Mouse (Mus musculus): ENCODE results near the gene Lrrc75b. TPM values are rescaled to one million over a fixed set of nuclear protein-coding genes. Genes with fewer than 3 reads are reported as not detected.
"Not testable (repeated sequence)": the region's sequence is repeated elsewhere in the genome, so short reads cannot be mapped to it uniquely, and the experiment has no call there.

The Lrrc75b gene
- polyA plus RNA-seq, 1 experiment: not detected

- Histone ChIP-seq H3K9ac (ENCODE audit: low read depth, poor library complexity, severe bottlenecking) (no peak overlapping the region), H3K36me3 (ENCODE audit: control insufficient read depth, insufficient read depth, low read length, poor library complexity, severe bottlenecking) (no peaks in the 10 kb centered on the region), H3K27ac (ENCODE audit: insufficient read depth, low read length) (no peak overlapping the region), H3K4me1 (ENCODE audit: control insufficient read depth, insufficient read depth, low read length) (peaks cover 7% of the 10 kb centered on the region), H3K4me3 (ENCODE audit: low read depth, low read length) (no peak overlapping the region), H3K9me3 (replicated peaks; ENCODE audit: control insufficient read depth, insufficient read depth, low read length, poor library complexity, severe bottlenecking) (no peaks in the 10 kb centered on the region), H3K27me3 (ENCODE audit: control insufficient read depth, insufficient read depth, low read length, poor library complexity, severe bottlenecking) (no peaks in the 10 kb centered on the region)
- TF ChIP-seq CTCF (IDR thresholded peaks at IDR 0.05; ENCODE audit: low read depth, low read length) (no peak), POLR2A (IDR thresholded peaks at IDR 0.05; ENCODE audit: insufficient read depth, low read length) (no peak), EP300 (IDR thresholded peaks at IDR 0.05; ENCODE audit: insufficient read depth, low read depth, low read length) (no peak)
These were observed 11.8 kb upstream of the Lrrc75b start for GRCm38 (mm10) chr10:75571937-75572336.

GRCm38 (mm10) chr10:75570981-75571657, 11.0 kb upstream of the Lrrc75b start:
- Histone ChIP-seq H3K9me3 (replicated peaks; ENCODE audit: control insufficient read depth, insufficient read depth, low read length, poor library complexity, severe bottlenecking) (no peaks in the 10 kb centered on the region), H3K4me1 (ENCODE audit: control insufficient read depth, insufficient read depth, low read length) (peaks cover 7% of the 10 kb centered on the region), H3K27me3 (ENCODE audit: control insufficient read depth, insufficient read depth, low read length, poor library complexity, severe bottlenecking) (no peaks in the 10 kb centered on the region), H3K4me3 (ENCODE audit: low read depth, low read length) (no peak overlapping the region), H3K9ac (ENCODE audit: low read depth, poor library complexity, severe bottlenecking) (no peak overlapping the region), H3K36me3 (ENCODE audit: control insufficient read depth, insufficient read depth, low read length, poor library complexity, severe bottlenecking) (no peaks in the 10 kb centered on the region), H3K27ac (ENCODE audit: insufficient read depth, low read length) (no peak overlapping the region)
- no peak for TF ChIP-seq CTCF (IDR thresholded peaks at IDR 0.05; ENCODE audit: low read depth, low read length)
- no peak for TF ChIP-seq EP300 (IDR thresholded peaks at IDR 0.05; ENCODE audit: insufficient read depth, low read depth, low read length)
- no peak for TF ChIP-seq POLR2A (IDR thresholded peaks at IDR 0.05; ENCODE audit: insufficient read depth, low read length)

- H3K4me1 ChIP-seq (ENCODE audit: control insufficient read depth, insufficient read depth, low read length): peaks cover 17% of the 10 kb centered on the region
- no peaks in the 10 kb centered on the region for H3K9me3 ChIP-seq (replicated peaks; ENCODE audit: control insufficient read depth, insufficient read depth, low read length, poor library complexity, severe bottlenecking)
- no peak overlapping the region for H3K27ac ChIP-seq (ENCODE audit: insufficient read depth, low read length)
- no peaks in the 10 kb centered on the region for H3K36me3 ChIP-seq (ENCODE audit: control insufficient read depth, insufficient read depth, low read length, poor library complexity, severe bottlenecking)
- H3K27me3 ChIP-seq (ENCODE audit: control insufficient read depth, insufficient read depth, low read length, poor library complexity, severe bottlenecking): no peaks in the 10 kb centered on the region
- 0 out of 2 replicates have a peak overlapping the region, but pooled peaks have one; percentile 1 for H3K9ac ChIP-seq (ENCODE audit: low read depth, poor library complexity, severe bottlenecking)
- H3K4me3 ChIP-seq (ENCODE audit: low read depth, low read length): peak overlapping the region; percentile 24; the same call in 1 of the 2 replicates
- TF ChIP-seq EP300 (IDR thresholded peaks at IDR 0.05; ENCODE audit: insufficient read depth, low read depth, low read length) (no peak), CTCF (IDR thresholded peaks at IDR 0.05; ENCODE audit: low read depth, low read length) (no peak), POLR2A (IDR thresholded peaks at IDR 0.05; ENCODE audit: insufficient read depth, low read length) (no peak)
These were observed 8.7 kb upstream of the Lrrc75b start for GRCm38 (mm10) chr10:75568851-75569250.

GRCm38 (mm10) chr10:75568441-75568840, 8.3 kb upstream of the Lrrc75b start:
- no peaks in the 10 kb centered on the region for H3K36me3 ChIP-seq (ENCODE audit: control insufficient read depth, insufficient read depth, low read length, poor library complexity, severe bottlenecking)
- 0 out of 2 replicates have a peak, but pooled peaks have one; percentile 21 for TF ChIP-seq EP300 (IDR thresholded peaks at IDR 0.05; ENCODE audit: insufficient read depth, low read depth, low read length)
- no peak for TF ChIP-seq CTCF (IDR thresholded peaks at IDR 0.05; ENCODE audit: low read depth, low read length)
- no peak for TF ChIP-seq POLR2A (IDR thresholded peaks at IDR 0.05; ENCODE audit: insufficient read depth, low read length)
- no peaks in the 10 kb centered on the region for H3K9me3 ChIP-seq (replicated peaks; ENCODE audit: control insufficient read depth, insufficient read depth, low read length, poor library complexity, severe bottlenecking)
- peaks cover 17% of the 10 kb centered on the region for H3K4me1 ChIP-seq (ENCODE audit: control insufficient read depth, insufficient read depth, low read length)
- 0 out of 2 replicates have a peak overlapping the region, but pooled peaks have one; percentile 1 for H3K9ac ChIP-seq (ENCODE audit: low read depth, poor library complexity, severe bottlenecking)
- H3K4me3 ChIP-seq (ENCODE audit: low read depth, low read length): peak overlapping the region; percentile 24; the same call in 1 of the 2 replicates
- no peak overlapping the region for H3K27ac ChIP-seq (ENCODE audit: insufficient read depth, low read length)
- no peaks in the 10 kb centered on the region for H3K27me3 ChIP-seq (ENCODE audit: control insufficient read depth, insufficient read depth, low read length, poor library complexity, severe bottlenecking)

- no peaks in the 10 kb centered on the region for H3K27me3 ChIP-seq (ENCODE audit: control insufficient read depth, insufficient read depth, low read length, poor library complexity, severe bottlenecking)
- no peak overlapping the region for H3K9ac ChIP-seq (ENCODE audit: low read depth, poor library complexity, severe bottlenecking)
- H3K9me3 ChIP-seq (replicated peaks; ENCODE audit: control insufficient read depth, insufficient read depth, low read length, poor library complexity, severe bottlenecking): no peaks in the 10 kb centered on the region
- H3K4me3 ChIP-seq (ENCODE audit: low read depth, low read length): 0 out of 2 replicates have a peak overlapping the region, but pooled peaks have one; percentile 24
- H3K27ac ChIP-seq (ENCODE audit: insufficient read depth, low read length): no peak overlapping the region
- no peak for TF ChIP-seq CTCF (IDR thresholded peaks at IDR 0.05; ENCODE audit: low read depth, low read length)
- TF ChIP-seq EP300 (IDR thresholded peaks at IDR 0.05; ENCODE audit: insufficient read depth, low read depth, low read length): no peak
- no peak for TF ChIP-seq POLR2A (IDR thresholded peaks at IDR 0.05; ENCODE audit: insufficient read depth, low read length)
- no peaks in the 10 kb centered on the region for H3K36me3 ChIP-seq (ENCODE audit: control insufficient read depth, insufficient read depth, low read length, poor library complexity, severe bottlenecking)
- H3K4me1 ChIP-seq (ENCODE audit: control insufficient read depth, insufficient read depth, low read length): peaks cover 17% of the 10 kb centered on the region
These were observed 7.9 kb upstream of the Lrrc75b start for GRCm38 (mm10) chr10:75568029-75568428.

GRCm38 (mm10) chr10:75566765-75567164, 6.6 kb upstream of the Lrrc75b start:
- not testable (repeated sequence) for H3K4me3 ChIP-seq (ENCODE audit: low read depth, low read length); H3K27me3 ChIP-seq (ENCODE audit: control insufficient read depth, insufficient read depth, low read length, poor library complexity, severe bottlenecking); H3K9ac ChIP-seq (ENCODE audit: low read depth, poor library complexity, severe bottlenecking); H3K9me3 ChIP-seq (replicated peaks; ENCODE audit: control insufficient read depth, insufficient read depth, low read length, poor library complexity, severe bottlenecking); H3K36me3 ChIP-seq (ENCODE audit: control insufficient read depth, insufficient read depth, low read length, poor library complexity, severe bottlenecking); H3K27ac ChIP-seq (ENCODE audit: insufficient read depth, low read length)
- H3K4me1 ChIP-seq (ENCODE audit: control insufficient read depth, insufficient read depth, low read length): peaks cover 17% of the 10 kb centered on the region

All from ES-Bruce4 (cell line).